Mouse (Mus musculus) splenic B cell, adult 2 months (primary cell): Measurements from ENCODE around the gene Cdc20.

Experiments
- DNase-seq: peaks from one replicate; pipeline ENCODE4 v3.0.0-alpha.2; 2011; ENCODE audit warnings: low read depth, low spot score
- H3K27me3 ChIP-seq: 2 replicates; pipeline ENCODE4 v1.6.1; 2012; ENCODE audit warnings: mild to moderate bottlenecking, low read length, moderate library complexity, mixed read lengths; ENCODE audit not compliant: control insufficient read depth, poor library complexity, insufficient read depth, severe bottlenecking
- H3K36me3 ChIP-seq: 2 replicates; pipeline ENCODE4 v1.6.1; 2012; ENCODE audit warnings: mild to moderate bottlenecking, low read length, moderate library complexity, mixed read lengths; ENCODE audit not compliant: control insufficient read depth, poor library complexity, insufficient read depth, severe bottlenecking

The Cdc20 gene

DNA sequence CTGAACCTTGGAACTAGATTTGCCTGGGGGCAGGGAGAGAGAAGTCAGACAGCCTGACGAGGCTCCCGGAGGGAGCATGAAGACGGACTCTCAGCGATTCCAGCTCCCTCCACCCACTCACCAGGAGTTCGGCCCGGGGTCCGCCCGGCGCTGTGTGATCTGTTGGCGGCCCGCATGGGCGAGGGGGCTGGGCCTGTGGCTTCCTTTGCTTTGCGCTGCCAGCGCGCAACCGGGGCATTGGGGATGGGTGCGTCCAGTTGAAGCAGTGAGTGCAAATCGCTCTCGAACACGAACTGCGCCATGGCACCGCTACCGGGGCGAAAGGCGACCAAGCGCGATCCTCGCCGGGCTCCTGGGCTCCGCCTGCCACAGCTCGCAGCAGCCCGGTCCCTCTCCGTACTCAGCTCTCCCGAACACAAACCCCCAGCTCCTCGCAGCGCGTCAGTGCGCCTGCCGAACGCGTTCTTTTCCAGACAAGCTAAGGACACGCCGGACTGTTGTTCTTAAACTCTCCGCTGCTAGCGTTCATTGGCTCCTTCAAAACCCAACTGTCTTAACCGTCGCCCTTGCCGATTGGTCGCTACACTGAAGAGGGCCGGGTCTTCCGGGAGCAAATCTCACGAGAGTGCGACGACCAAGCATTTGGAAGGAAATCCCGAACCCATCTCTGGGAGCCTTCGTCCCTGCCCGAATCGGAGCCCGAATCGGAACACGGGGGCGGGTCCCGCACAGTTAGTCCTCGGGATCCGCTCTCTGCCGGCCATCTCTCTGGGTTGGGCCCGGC, at the start of gene Cdc20:
Gene Cdc20 (minus strand): TSS at position 533 of the 784 bp plus-strand sequence.
- Histone ChIP-seq H3K36me3 (peaks cover 3% of the 10 kb centered on the region; the same call in 1 of the 2 replicates), H3K27me3 (no peaks in the 10 kb centered on the region)
- peak; percentile 93 for DNase-seq

DNA sequence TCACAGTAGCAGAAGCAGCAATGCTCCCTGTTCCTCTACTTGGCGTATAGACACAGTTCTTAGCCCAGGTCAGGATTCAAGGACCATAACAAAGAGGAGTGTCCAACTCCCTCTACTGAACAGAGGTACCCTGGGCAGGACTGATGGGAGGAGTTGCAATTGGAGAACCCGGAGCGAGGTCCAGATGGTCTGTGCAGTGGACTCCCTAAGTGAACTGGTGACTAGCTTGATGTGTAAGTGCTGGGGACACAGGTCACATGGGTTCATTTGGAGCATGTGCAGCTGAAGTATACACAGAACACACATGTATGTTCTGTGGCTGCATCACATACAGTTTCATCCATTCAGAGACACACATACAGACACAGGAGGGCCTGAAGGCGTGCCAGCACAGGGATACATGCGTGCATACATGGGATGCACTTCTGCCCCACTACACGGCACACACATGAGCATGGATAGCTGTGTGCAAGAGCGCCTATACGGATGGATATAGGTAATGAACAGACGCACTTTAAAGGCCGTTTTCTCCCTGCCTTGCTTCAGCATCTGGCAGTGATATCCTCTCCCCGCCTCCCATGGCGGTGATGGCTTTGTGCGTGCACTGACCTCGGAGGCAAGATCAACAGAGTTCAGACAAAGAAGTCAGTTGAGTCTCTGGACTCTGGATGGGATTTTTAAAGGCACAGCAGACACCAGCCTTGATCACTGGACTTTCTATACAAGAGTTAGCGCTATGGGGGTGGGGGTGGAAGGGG, 39.8 kb upstream of the Cdc20 start:
- no peaks in the 10 kb centered on the region for H3K27me3 ChIP-seq
- DNase-seq = no peak
- H3K36me3 ChIP-seq = no peaks in the 10 kb centered on the region

DNA sequence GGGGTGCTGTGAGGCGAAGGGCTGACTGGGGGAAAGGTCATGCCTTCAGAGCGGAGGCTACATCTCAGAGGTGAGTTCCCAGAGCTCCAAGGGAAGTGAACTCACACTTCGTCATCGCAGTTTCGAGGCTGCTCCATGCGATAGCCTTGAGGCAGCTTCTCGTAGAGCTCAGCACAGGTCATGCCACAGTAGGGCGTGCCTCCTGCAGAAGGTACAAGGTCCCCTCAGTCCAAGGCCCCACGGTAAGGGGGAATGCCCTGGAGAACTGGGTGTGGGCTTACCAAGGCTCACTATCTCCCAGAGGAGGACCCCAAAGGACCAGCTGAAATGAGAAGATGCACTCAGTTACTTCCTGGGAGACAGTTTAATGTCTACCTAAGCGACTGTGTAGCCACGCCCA, 35.5 kb upstream of the Cdc20 start:
- DNase-seq = no peak
- no peaks in the 10 kb centered on the region for H3K27me3 ChIP-seq

DNA sequence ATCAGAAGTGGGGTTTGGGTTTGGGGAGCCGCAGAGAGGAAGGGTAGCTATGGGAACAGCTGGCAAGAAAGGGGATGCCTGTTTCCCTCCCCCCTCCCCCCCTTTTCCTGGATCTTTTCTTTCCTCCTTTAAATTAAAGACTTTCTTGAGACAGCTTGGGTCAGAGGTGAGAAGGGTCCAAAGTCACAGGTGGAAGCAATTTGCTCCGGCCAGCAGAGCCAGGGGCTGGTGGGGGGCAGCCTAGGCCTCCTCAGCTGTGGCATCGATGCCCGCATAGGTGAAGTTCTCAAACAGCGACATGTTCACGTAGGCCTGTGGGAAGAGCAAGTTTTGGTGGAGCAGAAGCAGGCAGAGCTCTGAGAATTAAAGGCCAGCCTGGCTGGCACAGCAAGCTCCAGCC, 34.1 kb upstream of the Cdc20 start:
- Histone ChIP-seq H3K27me3 (no peaks in the 10 kb centered on the region), H3K36me3 (no peaks in the 10 kb centered on the region)
- DNase-seq = no peak

More for the DNA sequence above, 35.5 kb upstream of the Cdc20 start:
- H3K36me3 ChIP-seq = no peaks in the 10 kb centered on the region

DNA sequence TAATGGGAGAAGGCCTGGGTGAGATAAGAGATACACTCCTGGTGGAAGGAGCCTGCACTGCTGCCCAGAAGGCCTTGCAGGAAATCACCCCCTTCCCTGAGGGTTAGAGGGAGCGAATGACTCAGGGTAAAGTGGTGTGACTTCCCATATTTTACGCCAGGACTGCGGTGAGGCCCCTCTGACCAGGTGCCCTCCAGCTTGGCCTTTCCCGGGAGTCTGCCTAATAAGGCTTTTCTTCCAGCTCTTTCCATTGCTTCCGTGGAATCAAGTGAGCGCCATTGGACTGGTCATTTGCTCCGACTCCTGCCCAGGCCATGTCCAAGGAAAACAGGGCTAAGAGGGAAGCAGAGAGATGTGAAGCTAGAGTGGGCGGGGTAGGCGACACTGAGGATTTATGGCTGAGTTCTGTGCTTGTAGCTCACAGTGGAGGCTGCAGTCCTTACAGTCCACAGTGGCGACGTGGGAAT, 28.6 kb upstream of the Cdc20 start:
- Histone ChIP-seq H3K36me3 (no peaks in the 10 kb centered on the region), H3K27me3 (no peaks in the 10 kb centered on the region)
- DNase-seq = no peak

DNA sequence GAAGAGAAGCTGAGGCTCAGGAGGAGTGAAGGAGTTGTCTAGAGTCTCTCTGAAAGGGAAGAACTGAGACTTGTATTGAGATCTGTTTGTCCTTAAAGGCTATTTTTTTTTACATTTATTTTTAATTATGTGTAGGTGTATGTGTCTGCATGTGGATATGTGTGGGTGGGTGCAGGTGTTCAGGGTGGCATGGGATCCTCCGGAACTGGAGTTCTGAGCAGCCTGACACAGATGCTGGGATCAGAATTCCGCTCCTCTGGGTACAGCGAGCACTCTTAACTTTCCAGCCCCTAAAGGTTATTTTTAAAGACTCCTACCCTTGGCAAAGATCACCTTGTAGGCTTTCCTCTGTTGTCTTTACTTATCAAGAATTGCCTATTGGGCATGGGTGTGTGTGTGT, 27.8 kb upstream of the Cdc20 start:
- no peaks in the 10 kb centered on the region for H3K36me3 ChIP-seq
- DNase-seq = no peak

DNA sequence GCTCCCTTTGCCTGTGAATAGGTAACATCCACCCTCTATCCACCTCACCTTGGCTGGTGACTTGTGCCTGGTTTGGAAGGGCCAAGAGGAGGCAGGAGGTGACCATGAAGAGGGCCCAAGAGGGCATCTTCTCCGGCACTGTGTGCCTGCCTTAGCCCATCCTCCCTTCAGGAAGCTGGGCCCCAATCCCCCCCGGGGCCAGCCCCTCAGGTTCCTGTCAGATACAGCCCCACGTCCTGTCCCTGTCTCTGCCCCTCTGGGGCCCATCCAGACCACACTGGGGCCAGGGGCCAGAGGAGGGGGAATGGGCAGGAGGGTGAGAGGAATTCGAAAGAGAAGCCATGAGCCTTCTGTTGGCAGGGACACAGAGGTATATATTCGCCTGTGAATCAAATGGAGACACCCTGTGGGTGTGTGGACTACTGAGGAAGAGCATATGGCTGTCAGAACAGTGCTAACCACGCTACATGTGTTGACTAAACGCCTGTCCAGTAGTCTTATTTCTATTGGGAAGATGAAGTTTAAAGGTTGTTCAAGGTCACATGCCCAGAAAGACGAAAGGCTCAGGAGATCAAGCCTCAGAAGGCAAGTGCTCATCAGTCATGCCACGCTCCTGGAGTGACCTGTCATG, 20.3 kb upstream of the Cdc20 start, which contains the start of gene Mpl:
Gene Mpl (minus strand): TSS at position 169 of the 631 bp plus-strand sequence.
- no peak for DNase-seq
- no peaks in the 10 kb centered on the region for H3K27me3 ChIP-seq
- no peaks in the 10 kb centered on the region for H3K36me3 ChIP-seq

More for the DNA sequence above, 27.8 kb upstream of the Cdc20 start:
- no peaks in the 10 kb centered on the region for H3K27me3 ChIP-seq

DNA sequence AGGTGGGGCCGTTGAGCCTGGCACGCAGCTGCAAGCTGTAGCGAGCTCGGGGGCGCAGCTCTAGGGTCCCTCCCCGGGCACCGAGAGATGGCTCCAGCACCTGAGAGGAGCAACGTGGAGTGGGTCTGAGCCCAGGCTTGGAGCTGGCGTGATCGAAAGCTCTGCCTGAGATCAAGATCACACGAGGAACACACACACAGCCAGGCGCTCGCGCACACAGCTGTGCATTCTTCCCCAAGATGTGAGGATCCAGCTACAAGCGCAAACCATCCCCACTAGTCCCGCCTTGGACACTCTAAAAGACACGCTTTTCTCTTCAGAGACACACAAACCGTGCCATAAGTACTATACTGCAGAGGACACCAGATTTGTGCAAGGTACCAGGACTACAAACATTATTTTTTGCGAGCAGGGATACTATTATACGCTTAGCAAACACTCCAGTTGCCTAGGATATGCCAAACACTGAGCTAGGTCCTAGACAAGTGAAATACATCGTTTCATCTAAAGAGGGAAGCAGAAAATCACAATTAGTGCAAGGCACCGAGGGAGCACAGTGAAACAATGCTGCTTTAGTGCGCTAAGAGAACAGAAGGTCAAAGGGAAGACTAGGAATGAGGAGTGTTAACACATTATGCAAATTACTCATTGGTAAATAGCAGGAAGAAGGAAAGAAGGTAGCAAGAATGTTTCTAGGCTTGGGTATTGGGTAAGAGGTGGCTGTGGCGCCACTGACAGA, 9.4 kb upstream of the Cdc20 start:
- no peaks in the 10 kb centered on the region; the same call in 1 of the 2 replicates for H3K27me3 ChIP-seq
- DNase-seq = no peak
- no peaks in the 10 kb centered on the region for H3K36me3 ChIP-seq

DNA sequence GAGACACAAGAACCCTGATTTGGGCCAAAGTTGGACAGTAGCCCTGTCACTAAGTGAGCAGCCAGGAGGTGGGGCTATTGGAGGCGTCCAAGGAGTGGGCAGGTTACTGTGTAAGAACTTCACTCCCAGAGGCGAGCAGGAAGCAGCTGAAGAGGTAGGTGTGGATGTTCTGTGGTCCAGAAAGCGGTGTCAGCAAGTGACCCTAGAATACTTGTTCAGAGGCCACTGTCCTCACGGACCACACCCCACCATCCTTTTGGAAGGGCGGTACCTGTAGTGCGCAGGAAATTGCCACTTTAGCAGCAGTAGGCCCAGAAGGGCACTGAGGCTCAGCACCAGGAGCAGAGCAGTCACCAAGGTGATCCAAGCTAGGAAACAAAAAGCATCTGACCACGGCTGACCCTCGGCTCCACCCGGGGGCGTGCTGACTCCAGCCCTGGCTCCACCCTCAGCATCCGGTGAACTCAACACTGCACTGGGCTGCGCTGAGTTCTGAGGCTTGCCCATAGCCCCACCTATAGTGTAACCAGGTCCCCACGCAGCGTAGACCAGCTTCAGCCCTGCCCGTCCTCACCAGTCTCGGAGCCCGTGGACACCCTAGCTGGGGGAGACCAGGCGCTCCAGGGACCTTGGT, 8.7 kb upstream of the Cdc20 start:
- DNase-seq = no peak
- Histone ChIP-seq H3K36me3 (no peaks in the 10 kb centered on the region), H3K27me3 (no peaks in the 10 kb centered on the region; the same call in 1 of the 2 replicates)

DNA sequence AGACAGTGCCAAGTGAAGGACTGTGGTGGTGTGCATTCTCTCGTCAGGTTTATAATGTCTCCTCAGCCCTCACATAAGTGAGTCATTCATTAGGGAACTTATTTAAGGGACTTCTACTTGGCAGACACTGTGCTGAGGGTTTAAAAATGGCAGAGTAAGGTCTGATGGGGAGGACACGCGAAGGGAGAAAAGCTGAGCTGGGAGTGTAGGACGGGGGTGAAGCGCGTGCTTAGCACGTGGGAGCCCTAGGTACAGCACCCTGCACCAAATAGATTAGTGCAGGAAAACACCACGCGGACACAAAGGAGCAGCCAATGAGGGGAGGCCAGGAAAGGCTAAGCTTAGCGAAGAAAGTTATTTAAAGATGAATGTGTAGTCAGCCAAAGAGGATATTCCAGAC, 7.9 kb upstream of the Cdc20 start:
- no peak for DNase-seq
- no peaks in the 10 kb centered on the region for H3K36me3 ChIP-seq
- no peaks in the 10 kb centered on the region; the same call in 1 of the 2 replicates for H3K27me3 ChIP-seq

DNA sequence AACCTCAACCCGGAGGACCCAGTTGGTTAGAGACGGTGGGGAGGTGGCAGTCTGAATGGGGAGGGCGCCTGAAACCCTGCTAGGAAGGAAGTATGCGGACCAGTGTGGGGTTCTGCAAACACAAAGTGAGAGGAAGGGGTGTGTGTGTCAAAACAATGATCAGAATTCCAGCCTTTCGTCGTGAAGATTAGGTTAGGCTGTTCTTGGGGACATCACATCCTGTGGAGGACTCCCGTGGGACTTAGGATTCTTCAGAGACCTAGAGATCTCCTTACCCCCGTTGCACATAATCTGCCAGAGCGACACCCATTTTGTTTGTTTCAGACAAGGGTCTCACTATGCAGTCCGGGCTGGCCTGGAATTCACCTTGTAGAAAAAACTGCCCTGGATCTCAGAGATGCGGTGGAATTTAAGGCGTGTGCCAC, 689 bp upstream of the Cdc20 start:
- Histone ChIP-seq H3K36me3 (no peaks in the 10 kb centered on the region), H3K27me3 (no peaks in the 10 kb centered on the region)
- DNase-seq = peak; percentile 41

DNA sequence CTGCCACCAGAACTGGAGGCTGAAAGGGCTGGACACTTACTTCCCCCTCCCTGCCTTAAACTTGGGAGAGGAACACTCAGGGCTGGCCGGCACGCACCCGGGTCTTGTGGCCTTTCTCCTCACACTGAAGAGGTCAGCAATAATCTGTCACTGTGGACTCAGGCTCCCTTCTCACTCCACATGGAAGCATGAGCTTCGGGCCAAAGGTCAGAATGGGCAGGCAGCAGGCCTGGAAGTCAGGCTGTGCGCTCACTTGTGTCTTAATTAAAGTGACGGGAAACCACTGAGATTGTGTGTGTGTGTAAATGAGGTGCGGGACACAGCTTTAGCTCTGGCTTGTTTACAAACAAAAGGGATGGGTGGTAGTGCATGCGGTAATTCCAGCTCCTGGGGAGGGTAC, 4.8 kb downstream of the Cdc20 start:
- Histone ChIP-seq H3K36me3 (peaks cover 6% of the 10 kb centered on the region), H3K27me3 (no peaks in the 10 kb centered on the region)
- no peak for DNase-seq

DNA sequence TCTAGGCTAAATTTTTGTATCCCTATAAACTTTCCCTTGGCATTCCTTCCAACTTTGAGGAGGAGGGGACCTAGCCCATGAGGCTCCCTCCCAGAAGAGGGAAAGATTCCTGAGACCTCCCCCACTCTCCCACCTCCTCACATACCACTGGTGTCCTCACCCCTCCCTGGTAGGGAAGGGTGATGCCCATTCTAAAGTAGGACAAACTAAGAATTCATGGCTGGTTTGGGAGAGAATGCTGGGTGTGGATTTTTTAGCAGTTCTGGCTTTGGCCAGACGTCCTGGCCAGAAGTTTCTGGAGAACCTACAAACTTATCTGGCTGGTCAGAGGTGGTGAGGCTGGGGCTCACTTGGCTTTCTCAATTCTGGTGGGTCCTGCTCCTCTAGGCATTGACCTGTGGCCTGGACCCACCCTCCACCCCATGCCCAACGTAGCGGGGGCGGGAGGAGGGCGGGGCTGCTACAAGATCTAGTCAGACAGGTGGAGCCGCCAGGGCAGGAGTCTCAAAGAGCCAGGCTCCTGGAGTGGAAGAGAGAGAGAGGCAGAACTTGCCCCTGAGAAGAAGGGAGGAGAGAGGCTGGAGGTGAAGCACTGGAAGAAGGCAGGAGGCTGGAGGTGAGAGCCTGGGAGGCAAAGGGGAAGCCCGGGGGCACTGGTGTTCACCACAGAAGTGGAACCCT, 7.8 kb downstream of the Cdc20 start:
- Histone ChIP-seq H3K36me3 (peaks cover 6% of the 10 kb centered on the region), H3K27me3 (no peaks in the 10 kb centered on the region)
- DNase-seq = no peak
